Mouse (Mus musculus) embryo, embryonic 10 days (tissue): Measurements from ENCODE around the gene Fkbp5.

ENCODE experiments used
- DNase-seq: peaks from one replicate; pipeline ENCODE4 v3.0.0-alpha.2; 2015; ENCODE audit warnings: low spot score

Gene Fkbp5

DNA sequence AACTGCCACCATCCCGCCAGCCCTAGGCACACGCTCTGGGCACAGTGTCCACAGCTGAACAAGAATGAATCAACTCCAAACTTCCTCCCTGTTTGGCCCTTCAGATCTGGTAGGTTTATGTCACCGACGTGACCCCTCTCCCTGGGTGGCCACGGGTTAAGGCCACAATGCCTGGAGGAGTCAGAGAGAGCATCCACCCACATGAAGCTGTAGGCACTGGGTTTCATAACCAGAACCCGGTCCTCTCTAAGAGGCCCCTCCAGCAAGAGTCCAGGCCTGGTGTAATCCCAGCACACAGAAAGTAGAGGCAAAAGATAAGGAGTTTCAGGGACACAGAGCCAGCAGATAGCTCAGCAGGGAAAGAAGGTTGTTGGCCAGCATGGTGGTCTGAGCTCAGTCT is 13.1 kb downstream of the Fkbp5 start:
- no peak for DNase-seq

DNA sequence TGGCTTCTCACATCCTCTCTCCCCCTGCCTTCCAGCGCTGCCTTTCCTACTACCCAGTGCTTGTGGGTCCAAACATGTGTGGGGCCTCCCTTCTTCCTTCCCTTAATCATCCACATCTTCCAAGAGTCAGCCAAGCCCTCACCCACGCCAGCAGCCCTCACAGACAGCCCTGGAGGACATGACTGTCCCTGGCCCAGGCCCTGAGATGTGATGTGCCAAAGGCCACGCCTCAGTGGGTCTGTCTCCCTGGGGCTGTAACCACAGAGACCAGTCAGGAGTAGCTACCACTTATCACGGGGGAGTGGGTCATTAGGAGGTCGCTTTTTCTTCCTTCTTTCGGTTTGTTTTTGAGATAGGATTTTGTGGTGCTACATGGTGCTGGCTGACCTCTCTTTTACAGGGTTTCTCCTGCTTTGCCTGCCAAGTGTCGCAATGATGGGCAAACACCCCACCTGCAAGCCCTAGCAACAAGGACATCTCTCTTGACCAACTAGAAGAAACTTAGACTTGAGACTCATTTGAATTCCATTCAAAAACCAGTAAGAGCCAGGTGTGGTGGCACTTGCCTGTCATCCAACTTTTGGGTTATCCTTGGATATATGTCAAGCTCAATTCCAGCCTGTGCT is 15.0 kb downstream of the Fkbp5 start:
- DNase-seq = no peak

DNA sequence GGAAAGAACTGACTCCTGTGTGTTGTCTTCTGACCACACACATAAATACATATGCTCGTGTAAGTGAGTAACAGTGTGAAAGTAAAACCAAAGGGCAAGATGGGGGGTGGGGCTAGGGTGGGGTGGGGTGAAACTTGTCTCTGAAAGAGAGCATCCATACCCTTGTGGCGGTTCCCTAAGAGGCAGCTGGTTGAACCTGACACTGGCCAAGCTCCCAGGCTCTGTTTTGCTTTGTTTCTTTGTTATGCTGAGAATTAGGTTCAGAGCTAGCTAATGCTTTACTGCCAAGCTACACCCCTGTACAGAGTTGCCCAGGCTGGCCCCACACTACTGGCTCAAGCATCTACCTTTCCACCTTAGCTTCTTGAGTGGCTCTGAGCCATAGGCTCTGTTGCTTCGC is 16.9 kb downstream of the Fkbp5 start:
- DNase-seq = no peak

DNA sequence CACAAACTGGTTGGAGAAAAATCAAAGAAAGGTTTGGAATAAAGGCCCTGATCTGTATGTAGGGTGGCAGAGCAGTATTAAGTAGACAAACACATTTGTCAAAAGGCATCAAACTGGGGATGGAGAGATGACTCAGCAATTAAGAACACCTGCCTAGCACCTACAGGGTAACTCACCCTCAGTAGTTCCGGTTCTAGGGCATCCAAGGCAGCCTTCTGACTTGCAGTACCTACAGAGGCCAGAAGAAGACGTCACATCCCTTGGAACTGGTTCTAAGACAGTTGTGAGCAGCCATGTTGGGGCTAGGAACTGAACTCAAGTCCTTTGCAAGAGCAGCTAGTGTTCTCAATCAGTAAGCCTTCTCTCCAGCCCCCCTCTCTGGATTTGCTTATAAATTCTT is 18.1 kb downstream of the Fkbp5 start:
- DNase-seq = no peak

DNA sequence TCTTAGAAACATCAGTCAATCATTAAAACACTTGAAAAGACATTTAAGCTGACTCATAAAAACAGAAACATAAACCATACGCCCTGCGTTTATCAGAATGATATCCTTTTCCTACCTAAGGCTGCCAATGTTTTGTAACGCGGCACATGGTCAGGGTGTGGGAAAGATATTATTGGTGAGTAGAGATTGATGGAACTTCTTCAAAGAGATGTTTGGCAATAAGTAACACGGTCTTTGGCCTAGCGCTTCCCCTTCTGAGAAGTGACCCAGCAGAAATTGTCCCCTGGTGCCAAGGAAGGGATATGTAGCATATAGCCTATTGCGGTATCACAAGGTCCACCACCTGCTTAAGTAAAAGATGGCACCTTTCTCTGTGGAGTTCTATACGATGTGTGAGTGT is 21.5 kb downstream of the Fkbp5 start:
- DNase-seq = no peak

- no peak for DNase-seq
Measured at GRCm38 (mm10) chr17:28491035-28491770, 26.1 kb downstream of the Fkbp5 start.

DNA sequence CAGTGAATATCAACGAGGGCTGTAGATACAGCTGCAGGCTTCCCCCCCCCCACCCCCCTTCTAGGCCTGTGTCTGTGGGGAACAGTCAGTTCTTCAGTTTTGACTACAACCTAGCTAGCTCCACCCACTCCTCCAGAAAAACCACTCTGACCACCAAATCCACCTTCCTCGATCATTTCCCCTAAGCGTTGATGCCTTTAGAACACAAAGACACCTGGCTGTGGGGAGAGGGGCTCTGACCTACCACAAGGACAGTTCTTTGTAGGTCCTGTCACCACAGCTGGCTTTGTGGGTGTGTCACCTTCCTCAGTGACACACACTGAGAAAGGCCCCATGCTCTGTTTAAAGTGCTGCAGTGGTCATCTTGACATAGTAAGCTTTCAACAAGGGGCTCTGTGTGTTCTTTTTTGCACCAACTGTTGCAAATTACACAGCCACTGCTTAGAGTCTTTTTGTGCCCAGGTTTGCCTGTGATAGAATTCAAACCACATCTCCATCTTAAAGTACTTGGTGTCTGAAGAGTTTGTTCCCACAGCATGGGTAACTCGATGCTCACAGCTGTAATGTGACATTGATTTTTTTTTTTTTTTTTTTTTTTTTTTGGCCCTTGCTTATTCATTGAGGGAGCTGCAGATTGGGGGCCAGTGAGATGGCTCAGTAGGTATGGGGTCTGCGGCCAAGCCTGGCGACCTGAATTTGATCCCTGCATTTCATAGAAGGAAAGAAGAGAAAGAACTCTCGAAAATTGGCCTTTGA is 28.9 kb downstream of the Fkbp5 start:
- DNase-seq = no peak

- no peak for DNase-seq
Measured at GRCm38 (mm10) chr17:28487584-28488257, 29.6 kb downstream of the Fkbp5 start.

- DNase-seq = no peak
Measured at GRCm38 (mm10) chr17:28486720-28487119, 30.6 kb downstream of the Fkbp5 start.

DNA sequence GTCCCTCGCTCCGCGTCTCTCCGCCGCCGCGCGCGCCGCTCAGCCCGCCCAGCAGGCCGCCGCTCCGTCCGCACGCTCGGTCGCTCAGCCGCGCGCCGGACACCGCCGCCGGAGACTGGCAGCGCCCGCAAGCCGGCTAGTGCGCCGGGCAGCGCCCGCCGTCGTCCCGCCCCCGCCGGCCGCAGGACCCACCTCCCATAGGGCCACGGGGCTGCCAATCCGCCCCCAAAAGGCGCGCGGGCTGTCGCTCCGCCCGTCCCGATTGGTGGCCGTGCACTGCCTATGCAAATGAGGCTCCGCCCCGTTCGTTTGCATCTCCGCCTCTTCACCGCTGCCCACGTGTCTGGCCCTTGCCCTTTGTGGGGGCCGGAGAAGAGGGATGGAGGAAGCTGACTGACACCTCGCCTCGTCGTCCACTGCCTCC is 31.3 kb downstream of the Fkbp5 start:
- peak; percentile 99 for DNase-seq

- DNase-seq = no peak
Measured at GRCm38 (mm10) chr17:28485446-28485948, 31.8 kb downstream of the Fkbp5 start.

- DNase-seq = peak; percentile 70
Measured at GRCm38 (mm10) chr17:28484704-28485445, 32.5 kb downstream of the Fkbp5 start.

DNA sequence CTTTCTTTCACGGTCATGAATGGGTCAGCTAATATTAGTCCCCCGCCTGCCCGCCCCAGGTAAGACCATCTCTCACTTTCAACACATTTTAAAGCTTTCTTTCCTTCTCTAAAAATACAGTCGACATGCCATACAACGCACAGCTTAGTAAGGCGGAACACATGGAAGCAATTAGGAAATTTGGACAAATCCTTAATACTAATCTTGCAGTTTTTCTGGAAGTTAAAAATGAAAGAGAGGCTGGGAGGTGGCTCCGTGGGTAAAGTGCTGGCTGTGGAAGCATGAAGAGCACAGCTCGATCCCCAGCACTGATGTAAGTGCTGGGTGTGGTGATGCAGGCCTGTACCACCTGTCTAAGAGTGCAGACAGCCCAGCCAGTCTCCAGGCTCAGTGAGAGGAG is 39.9 kb downstream of the Fkbp5 start:
- DNase-seq = no peak

- no peak for DNase-seq
Measured at GRCm38 (mm10) chr17:28476441-28476840, 40.9 kb downstream of the Fkbp5 start.

DNA sequence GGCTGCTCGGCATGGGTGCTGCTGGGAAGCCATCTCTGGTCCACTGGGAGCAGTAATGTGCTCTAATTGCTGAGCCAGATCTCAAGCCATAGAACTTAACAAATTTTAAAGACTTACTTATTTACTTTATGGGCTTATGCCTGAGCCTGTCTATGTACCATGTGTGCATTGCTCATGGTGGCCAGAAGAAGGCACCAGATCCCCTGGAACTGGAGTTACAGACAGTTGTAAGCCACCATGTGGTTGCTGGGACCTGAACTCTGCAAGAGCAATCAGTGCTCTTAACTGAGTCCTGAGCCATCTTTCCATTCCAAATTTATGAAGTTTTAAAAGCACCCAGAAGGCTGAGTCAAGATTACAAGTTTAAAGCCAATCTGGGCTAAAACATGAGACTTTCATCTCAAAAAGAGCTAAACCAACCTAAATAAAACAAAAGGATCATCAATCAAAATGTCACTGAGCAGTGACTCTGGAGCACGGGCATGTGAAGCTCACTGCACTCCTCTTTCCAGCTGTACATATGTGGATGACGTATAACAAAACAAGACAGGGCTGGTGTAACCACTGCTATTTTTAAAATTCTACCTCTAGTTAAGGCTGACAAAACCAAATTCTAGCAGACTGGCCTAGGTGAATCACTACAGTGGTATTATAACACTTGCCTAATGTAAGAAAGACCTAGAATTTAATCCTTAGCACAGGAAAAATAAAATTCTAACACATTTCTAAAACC is 41.6 kb downstream of the Fkbp5 start:
- DNase-seq = no peak

DNA sequence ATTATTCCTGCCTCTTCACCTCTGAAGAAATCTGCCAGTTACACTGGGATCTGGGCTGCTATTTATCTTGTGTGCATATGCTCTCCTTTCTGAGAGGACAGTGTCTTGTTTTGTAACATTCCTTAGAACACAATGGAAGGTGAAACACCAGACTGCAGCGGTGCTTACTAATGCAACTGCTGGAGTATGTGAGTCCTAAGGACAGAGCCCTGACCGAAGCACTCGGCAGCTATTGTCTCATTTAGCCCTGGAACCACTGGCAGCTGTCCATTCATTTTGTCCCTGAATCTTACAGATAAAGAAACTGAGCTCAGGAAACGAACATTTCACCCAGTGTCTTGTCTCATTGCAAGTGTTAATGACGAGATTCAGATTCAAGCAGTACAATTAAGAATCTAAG is 44.6 kb downstream of the Fkbp5 start:
- no peak for DNase-seq

DNA sequence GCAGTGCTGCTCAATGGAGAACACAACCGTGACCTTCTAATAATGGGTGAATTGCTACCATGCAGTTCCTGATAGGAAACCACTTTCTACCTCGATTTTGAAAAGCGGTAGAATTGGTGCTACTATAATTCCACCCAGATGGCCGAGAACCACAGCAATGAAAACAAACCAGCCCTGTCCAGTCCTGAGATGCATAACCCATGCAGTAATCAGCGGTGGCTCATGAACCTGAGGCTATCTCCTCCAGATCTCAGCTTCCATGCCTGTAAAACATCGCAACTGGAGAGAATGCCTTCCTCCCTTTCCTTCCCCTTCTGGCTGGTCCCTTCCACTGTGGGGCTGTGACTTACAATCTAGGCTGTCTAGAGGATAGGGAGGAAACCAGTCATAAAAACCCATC is 46.5 kb downstream of the Fkbp5 start:
- no peak for DNase-seq

GRCm38 (mm10) chr17:28467749-28468148 is 49.6 kb downstream of the Fkbp5 start:
- DNase-seq = no peak

DNA sequence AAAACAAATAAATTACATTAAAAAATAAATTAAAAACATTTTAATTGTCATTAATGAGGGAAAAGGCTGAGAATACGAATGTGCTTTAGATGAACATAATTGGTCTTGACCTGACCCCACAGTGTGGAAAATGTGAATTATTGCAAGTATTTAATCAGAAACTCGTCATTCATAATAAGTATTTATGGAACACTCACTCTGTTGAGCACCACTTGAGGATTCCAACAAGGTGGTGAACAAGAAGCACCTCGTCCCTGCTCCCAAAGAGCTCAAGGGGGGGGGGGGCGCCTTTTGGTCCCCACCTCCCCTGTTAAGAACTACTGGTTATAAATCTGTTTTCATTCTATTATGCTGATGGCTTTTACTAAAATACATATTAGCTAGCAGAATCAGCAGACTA is 51.4 kb downstream of the Fkbp5 start:
- no peak for DNase-seq

- no peak for DNase-seq
Measured at GRCm38 (mm10) chr17:28463701-28464443, 53.5 kb downstream of the Fkbp5 start.
